Mouse (Mus musculus) erythroblast, embryonic 14.5 days (primary cell): ENCODE results near the gene Rtbdn.
A peak's percentile ranks its signal among the peaks of the same experiment; 100 is the strongest.

Source experiments
- GATA1 ChIP-seq: IDR thresholded peaks from 2 replicates; pipeline ENCODE4 v1.6.1; 2012; ENCODE audit warnings: low read length, inconsistent platforms, mixed read lengths
- TAL1 ChIP-seq: IDR thresholded peaks from 3 replicates; pipeline ENCODE4 v1.6.1; 2012; ENCODE audit warnings: low read length, inconsistent platforms, mixed read lengths

DNA sequence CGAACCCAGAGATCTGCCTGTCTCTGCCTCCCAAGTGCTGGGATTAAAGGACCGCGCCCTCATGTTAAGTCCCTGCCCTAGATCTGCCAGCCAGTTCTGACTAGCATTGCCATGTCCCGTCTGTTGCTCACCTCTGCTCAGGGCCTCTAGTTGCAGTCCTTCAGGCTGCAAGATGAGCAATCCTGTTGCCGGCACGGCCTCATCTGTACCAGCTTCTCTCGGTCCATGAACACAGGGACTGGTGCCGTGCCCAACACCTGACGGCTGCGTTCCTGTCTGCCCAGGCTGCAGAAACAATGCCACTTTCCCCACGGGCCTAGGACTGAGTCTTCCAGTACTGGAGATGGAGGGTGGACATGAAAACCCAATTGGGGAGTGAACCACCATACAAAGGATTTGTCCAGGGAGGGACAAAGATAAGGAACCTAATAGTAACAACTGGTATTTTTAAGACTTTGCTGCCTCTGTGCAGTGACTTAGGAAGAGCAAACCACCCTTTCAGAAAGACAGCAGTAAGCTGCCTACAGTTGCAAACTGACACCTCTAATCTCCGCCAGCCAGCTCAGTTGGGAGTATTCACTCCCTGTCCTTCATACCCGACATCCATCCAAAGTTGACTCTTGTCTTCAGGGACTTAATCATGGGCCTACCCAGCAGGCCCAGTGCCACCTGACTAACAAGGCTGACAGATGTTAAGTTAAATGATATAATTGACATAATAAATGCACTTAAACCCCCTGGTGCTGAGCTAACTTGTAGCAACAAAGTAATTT, 20.9 kb downstream of the Rtbdn start:
- TF ChIP-seq TAL1 (peak; percentile 56), GATA1 (no peak)
